Mouse (Mus musculus) layer of hippocampus, adult 11-12 months (tissue): Measurements from ENCODE around the gene Chmp3.

Experiments used
- DNase-seq: peaks from one replicate; pipeline ENCODE4 v3.0.0; 2022; ENCODE audit warnings: low spot score

Gene Chmp3

GRCm38 (mm10) chr6:71609968-71610367, 66.4 kb downstream of the Chmp3 start:
- DNase-seq = no peak

- no peak for DNase-seq
Measured at GRCm38 (mm10) chr6:71613225-71613624, 69.6 kb downstream of the Chmp3 start.

GRCm38 (mm10) chr6:71616959-71617358, 73.4 kb downstream of the Chmp3 start:
- DNase-seq = no peak

GRCm38 (mm10) chr6:71621551-71621950, 78.0 kb downstream of the Chmp3 start:
- no peak for DNase-seq

GRCm38 (mm10) chr6:71621981-71622380, 78.4 kb downstream of the Chmp3 start:
- DNase-seq = peak; percentile 20

GRCm38 (mm10) chr6:71624723-71625122, 81.1 kb downstream of the Chmp3 start:
- no peak for DNase-seq

GRCm38 (mm10) chr6:71625984-71626383, 82.4 kb downstream of the Chmp3 start:
- DNase-seq = no peak

- no peak for DNase-seq
Measured at GRCm38 (mm10) chr6:71627325-71627724, 83.7 kb downstream of the Chmp3 start.

- no peak for DNase-seq
Measured at GRCm38 (mm10) chr6:71631196-71631595, 87.6 kb downstream of the Chmp3 start.

- DNase-seq = peak; percentile 45
Measured at GRCm38 (mm10) chr6:71631706-71632461, 88.3 kb downstream of the Chmp3 start.
